Mouse (Mus musculus) neural tube, embryonic 13.5 days (tissue): ENCODE measurements at regions not wholly inside any gene's neighbourhood (a gene's known extent, or its start where the extent isn't known, plus 50 kb on each side); places are given as distances from the start of the nearest gene placed in this dataset.

Experiments used
- ATAC-seq: fragments of 200-750 bp; cut with Nextera tagmentation; 2 replicates; pipeline ENCODE4 v1.8.0; 2017; ENCODE audit warnings: low read depth, mild to moderate bottlenecking, moderate TSS enrichment, moderate library complexity
- H3K27ac ChIP-seq: fragments of 300-500 bp; sonication (generic); replicated peaks from 2 replicates; pipeline ENCODE4 v1.5.1; 2015; ENCODE audit warnings: moderate library complexity, mild to moderate bottlenecking, inconsistent platforms
- H3K27me3 ChIP-seq: fragments of 300-500 bp; sonication (generic); 2 replicates; pipeline ENCODE4 v1.6.1; 2015; ENCODE audit warnings: mild to moderate bottlenecking, inconsistent platforms
- H3K36me3 ChIP-seq: fragments of 300-500 bp; sonication (generic); 2 replicates; pipeline ENCODE4 v1.6.1; 2015; ENCODE audit warnings: mild to moderate bottlenecking, inconsistent platforms
- H3K4me1 ChIP-seq: fragments of 300-500 bp; sonication (generic); replicated peaks from 2 replicates; pipeline ENCODE4 v1.6.1; 2015; ENCODE audit warnings: inconsistent platforms
- H3K4me2 ChIP-seq: fragments of 300-500 bp; sonication (generic); 2 replicates; pipeline ENCODE4 v1.6.1; 2015; ENCODE audit warnings: inconsistent platforms, mild to moderate bottlenecking, moderate library complexity
- H3K4me3 ChIP-seq: fragments of 300-500 bp; sonication (generic); 2 replicates; pipeline ENCODE4 v1.5.1; 2015; ENCODE audit warnings: mild to moderate bottlenecking, inconsistent platforms
- H3K9ac ChIP-seq: fragments of 300-500 bp; sonication (generic); 2 replicates; pipeline ENCODE4 v1.6.1; 2015; ENCODE audit warnings: moderate library complexity, mild to moderate bottlenecking, inconsistent platforms
- H3K9me3 ChIP-seq: fragments of 300-500 bp; sonication (generic); 2 replicates; pipeline ENCODE4 v1.6.1; 2016; ENCODE audit warnings: inconsistent platforms
- WGBS: fragments of 180-500 bp; shearing (Covaris S2); methylation state at CpG from one replicate; pipeline ENCODE4 v1.1.7; 2015; 5-methylcytosine and 5-hydroxymethylcytosine counted together

DNA sequence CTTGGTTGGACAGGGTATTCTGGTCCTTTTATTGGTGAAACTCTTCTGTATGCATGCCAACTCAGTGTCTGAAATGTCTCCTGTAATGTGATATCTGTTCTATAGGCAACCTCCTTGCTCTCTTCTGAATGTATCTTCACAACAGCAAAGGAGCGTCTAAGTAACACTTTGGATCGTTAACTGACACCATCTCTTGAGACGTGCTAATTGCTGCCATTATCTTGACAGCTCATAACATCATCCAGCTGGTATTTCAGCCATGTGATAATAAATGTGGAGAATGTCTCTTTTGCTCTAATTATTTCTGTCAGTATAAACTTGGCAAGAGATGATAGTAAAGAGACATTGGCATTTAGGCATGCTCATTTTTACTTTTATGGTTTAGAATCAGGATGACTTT, 68.8 kb upstream of the Col8a1 start:
- ATAC-seq = no peak

DNA sequence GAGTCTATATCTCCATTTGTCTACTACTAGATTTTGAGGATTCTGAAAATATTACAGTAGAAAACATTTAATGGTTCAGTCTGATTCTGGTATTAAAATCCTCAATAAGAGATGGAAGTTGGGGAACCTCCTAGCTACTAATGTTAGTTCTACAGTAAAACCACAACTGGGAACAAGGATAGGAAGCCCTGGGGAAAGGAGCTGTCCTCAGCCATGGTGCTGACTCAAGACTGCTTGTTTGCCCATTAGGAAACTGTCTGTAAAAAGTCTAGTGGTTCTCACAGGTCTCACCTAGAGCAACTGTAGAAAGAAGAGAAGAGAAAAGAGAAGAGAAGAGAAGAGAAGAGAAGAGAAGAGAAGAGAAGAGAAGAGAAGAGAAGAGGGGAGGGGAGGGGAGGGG, 90.9 kb upstream of the Col8a1 start:
- Histone ChIP-seq H3K4me3 (no peak overlapping the region), H3K27ac (no peak overlapping the region), H3K27me3 (no peaks in the 10 kb centered on the region), H3K4me1 (no peaks in the 10 kb centered on the region), H3K36me3 (no peaks in the 10 kb centered on the region), H3K4me2 (no peak overlapping the region), H3K9me3 (no peaks in the 10 kb centered on the region), H3K9ac (no peak overlapping the region)
- ATAC-seq = no peak

More for the DNA sequence above, 68.8 kb upstream of the Col8a1 start:
- Histone ChIP-seq H3K4me1 (no peaks in the 10 kb centered on the region), H3K36me3 (no peaks in the 10 kb centered on the region), H3K9ac (no peak overlapping the region), H3K27me3 (no peaks in the 10 kb centered on the region), H3K27ac (no peak overlapping the region), H3K9me3 (no peaks in the 10 kb centered on the region), H3K4me2 (no peak overlapping the region), H3K4me3 (no peak overlapping the region)
- WGBS = 42% methylated on average over 3 of the region's 3 CpGs

DNA sequence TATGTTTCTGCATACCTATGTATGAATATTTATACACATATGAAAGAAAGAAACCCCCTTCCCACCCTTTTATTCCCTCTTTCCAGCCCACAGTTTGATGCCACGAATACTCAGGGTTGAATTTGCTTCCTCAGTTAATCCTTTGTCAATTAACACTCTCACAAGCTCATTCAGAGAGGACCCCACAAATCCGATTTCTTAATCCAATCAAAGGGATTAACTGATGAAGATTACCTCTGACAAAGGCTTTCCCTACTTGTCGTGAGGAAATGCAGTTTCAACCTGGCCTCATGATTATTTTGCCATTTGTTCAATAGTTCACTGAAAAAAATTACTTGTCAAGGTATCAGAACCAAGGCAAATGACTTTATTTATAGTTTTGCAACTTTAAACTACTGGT, 91.8 kb upstream of the Col8a1 start:
- ATAC-seq = no peak
- Histone ChIP-seq H3K36me3 (no peaks in the 10 kb centered on the region), H3K9me3 (no peaks in the 10 kb centered on the region), H3K27ac (no peak overlapping the region), H3K9ac (no peak overlapping the region), H3K4me1 (no peaks in the 10 kb centered on the region), H3K4me2 (no peak overlapping the region), H3K27me3 (no peaks in the 10 kb centered on the region), H3K4me3 (no peak overlapping the region)
- WGBS = 64% methylated on average over 3 of the region's 3 CpGs

DNA sequence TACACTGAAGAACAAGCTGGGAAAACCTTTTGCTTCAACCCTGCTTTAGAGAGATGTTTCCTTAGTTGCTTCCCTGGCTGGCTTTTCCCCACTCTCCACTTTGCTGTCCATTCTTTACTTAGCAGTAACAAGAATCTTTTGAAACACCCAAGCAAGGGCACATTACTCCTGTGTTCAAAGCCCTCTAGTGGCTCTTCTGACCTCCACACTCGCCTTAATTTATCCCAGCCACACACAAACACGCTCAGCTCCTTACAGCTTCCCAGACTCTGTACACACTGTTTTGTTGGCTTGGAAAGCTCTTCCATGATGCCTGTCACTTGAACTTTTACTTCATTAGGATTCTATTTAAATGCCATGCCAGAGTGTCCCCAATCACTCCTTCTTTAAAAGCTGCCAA, 97.3 kb upstream of the Col8a1 start:
- H3K9me3 ChIP-seq = no peaks in the 10 kb centered on the region
- H3K27ac ChIP-seq = no peak overlapping the region
- no peaks in the 10 kb centered on the region for H3K36me3 ChIP-seq
- 51% methylated on average over 2 of the region's 2 CpGs for WGBS
- ATAC-seq = no peak
- H3K4me3 ChIP-seq = no peak overlapping the region
- no peak overlapping the region for H3K9ac ChIP-seq
- H3K27me3 ChIP-seq = no peaks in the 10 kb centered on the region
- H3K4me2 ChIP-seq = no peak overlapping the region
- no peaks in the 10 kb centered on the region for H3K4me1 ChIP-seq

DNA sequence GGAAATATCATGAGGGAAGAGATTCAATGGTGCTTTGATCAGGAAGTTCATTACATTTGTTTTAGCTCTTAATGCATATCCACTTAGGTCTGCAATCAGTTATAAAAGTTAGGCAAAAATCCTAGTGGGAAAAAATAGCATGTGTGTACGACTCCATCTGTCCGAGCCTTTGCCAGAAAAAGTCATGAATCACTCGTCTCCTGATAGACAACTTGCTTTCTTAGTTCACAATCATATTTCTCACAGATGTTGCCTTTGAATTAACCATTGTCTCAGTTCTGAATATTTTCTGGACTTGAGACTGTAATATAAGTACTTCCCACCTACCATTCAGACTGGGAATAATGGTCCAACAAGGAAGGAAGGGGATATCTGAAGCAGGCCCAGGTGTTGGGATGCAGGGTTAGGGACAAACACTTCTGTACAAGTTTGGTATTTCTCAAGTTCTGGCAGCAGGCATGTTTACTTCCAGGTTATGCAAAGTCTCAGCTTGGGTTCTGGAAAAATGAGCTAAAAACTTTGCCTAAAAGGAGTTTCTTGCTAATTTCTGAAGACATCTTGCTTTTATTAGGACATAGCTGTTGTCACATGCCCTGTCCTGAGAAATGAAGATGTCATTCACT, 98.4 kb upstream of the Col8a1 start:
- Histone ChIP-seq H3K27me3 (no peaks in the 10 kb centered on the region), H3K27ac (no peak overlapping the region), H3K4me3 (no peak overlapping the region), H3K4me1 (peaks cover 3% of the 10 kb centered on the region), H3K9me3 (no peaks in the 10 kb centered on the region), H3K4me2 (no peak overlapping the region), H3K36me3 (no peaks in the 10 kb centered on the region), H3K9ac (no peak overlapping the region)
- 82% methylated on average over 3 of the region's 3 CpGs for WGBS
- no peak for ATAC-seq

DNA sequence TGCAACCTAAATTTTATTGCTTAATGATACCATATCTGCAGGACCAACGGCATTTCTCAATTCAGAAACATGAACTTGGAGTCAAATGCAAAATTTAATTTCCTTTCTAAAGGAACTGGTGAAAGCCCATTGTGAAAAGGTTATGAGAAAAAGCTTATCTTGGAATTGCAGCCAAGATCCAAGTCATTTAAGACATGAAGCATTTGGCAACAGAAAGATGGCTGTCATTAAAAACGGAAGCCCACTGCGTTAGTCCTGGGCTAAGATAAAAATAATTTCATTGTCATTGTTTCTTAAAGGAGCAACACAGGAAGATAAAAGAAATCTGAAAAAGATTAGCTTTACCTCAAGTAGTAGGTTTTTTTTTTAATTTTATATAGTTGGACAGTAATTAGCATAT, 99.2 kb upstream of the Col8a1 start:
- Histone ChIP-seq H3K4me2 (no peak overlapping the region), H3K36me3 (no peaks in the 10 kb centered on the region), H3K9ac (no peak overlapping the region), H3K27me3 (no peaks in the 10 kb centered on the region), H3K9me3 (no peaks in the 10 kb centered on the region), H3K4me1 (peaks cover 11% of the 10 kb centered on the region), H3K4me3 (no peak overlapping the region), H3K27ac (no peak overlapping the region)
- 88% methylated on average over 3 of the region's 3 CpGs for WGBS
- no peak for ATAC-seq

DNA sequence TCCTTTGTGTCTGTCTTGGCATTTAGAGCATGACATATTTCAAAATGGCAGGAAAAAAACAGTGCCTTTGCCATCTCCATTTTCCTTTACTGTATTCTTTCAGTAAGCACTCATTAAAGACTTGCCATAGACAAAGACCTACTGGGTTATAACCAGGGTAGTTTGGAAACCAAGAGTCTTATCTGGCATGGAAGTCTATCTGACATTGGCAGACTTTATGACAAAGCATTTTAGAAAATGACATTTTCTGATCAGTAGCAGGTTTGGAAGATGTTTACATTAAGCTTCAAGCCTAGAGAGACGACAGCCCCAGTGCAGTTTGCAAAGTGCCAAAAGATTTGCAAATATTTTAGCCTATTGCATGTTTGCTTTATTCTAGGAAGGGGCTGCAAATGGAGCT, 102.5 kb upstream of the Col8a1 start:
- Histone ChIP-seq H3K9ac (no peak overlapping the region), H3K4me1 (peaks cover 17% of the 10 kb centered on the region), H3K27me3 (no peaks in the 10 kb centered on the region), H3K4me3 (no peak overlapping the region), H3K36me3 (no peaks in the 10 kb centered on the region), H3K9me3 (no peaks in the 10 kb centered on the region), H3K27ac (no peak overlapping the region), H3K4me2 (no peak overlapping the region)
- 67% methylated on average over 1 of the region's 1 CpGs for WGBS
- no peak for ATAC-seq

DNA sequence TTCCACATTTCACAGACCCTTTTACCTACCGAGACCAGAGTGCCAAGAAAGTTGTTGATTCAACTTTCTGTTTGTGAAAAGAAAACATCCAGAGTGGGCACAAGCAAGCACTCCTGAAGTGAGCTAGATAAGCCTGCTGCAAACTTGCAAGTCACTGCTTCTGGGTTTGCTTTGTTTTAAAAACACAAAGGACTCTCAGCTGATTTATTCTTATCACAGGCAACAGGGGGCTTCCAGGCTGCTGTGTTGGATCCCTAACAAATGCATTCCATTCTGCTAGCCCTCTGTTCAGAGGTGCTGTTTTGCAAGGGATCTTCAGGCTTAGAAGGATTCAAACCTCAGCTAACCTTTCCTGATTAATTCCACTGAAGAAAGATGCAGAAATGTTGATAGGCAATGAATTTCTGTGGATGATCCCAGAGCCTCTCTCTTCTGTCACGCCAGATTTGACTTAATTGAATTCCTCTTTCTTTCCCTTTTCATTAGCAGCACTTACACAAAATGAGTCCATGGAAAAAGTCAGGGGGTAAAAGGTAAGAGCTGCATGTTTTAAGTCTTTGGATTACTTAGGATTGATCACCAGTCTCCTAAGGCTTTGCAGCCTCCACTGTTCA, 103.7 kb upstream of the Col8a1 start:
- no peak overlapping the region for H3K9ac ChIP-seq
- H3K4me3 ChIP-seq = no peak overlapping the region
- H3K36me3 ChIP-seq = no peaks in the 10 kb centered on the region
- no peaks in the 10 kb centered on the region for H3K9me3 ChIP-seq
- H3K27ac ChIP-seq = peak overlapping the region; percentile 14; the same call in 1 of the 2 replicates
- peaks cover 17% of the 10 kb centered on the region for H3K4me1 ChIP-seq
- WGBS = 11% methylated on average over 2 of the region's 2 CpGs
- peak; percentile 56 for ATAC-seq
- no peak overlapping the region for H3K4me2 ChIP-seq
- H3K27me3 ChIP-seq = no peaks in the 10 kb centered on the region

DNA sequence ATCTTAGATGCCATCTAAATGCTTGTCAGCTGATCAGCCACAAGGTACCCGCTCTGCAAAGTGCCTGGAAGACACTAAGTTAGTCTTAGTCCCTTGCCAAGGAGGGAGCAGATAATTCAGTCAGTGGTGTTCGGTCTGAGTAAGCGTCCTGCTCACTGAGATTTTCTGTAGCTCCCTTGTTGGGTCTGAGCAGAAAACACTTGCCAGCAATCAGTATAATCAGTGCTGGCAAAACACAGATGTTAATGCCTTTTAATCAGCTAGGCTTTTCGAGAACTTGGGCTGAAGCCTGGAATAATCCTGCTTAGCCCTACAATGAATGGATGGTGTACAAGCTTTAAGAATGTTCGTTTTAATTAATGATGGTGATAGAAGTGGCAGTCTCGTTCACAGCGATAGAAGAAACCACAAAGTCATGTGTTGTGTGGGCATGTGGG, 104.2 kb upstream of the Col8a1 start:
- H3K4me1 ChIP-seq = peaks cover 17% of the 10 kb centered on the region
- no peak overlapping the region for H3K4me2 ChIP-seq
- ATAC-seq = peak; percentile 74; the same call in 1 of the 2 replicates
- H3K36me3 ChIP-seq = no peaks in the 10 kb centered on the region
- H3K27me3 ChIP-seq = no peaks in the 10 kb centered on the region
- no peak overlapping the region for H3K9ac ChIP-seq
- H3K4me3 ChIP-seq = no peak overlapping the region
- H3K27ac ChIP-seq = peak overlapping the region; percentile 14; the same call in 1 of the 2 replicates
- H3K9me3 ChIP-seq = no peaks in the 10 kb centered on the region
- WGBS = 35% methylated on average over 7 of the region's 7 CpGs

DNA sequence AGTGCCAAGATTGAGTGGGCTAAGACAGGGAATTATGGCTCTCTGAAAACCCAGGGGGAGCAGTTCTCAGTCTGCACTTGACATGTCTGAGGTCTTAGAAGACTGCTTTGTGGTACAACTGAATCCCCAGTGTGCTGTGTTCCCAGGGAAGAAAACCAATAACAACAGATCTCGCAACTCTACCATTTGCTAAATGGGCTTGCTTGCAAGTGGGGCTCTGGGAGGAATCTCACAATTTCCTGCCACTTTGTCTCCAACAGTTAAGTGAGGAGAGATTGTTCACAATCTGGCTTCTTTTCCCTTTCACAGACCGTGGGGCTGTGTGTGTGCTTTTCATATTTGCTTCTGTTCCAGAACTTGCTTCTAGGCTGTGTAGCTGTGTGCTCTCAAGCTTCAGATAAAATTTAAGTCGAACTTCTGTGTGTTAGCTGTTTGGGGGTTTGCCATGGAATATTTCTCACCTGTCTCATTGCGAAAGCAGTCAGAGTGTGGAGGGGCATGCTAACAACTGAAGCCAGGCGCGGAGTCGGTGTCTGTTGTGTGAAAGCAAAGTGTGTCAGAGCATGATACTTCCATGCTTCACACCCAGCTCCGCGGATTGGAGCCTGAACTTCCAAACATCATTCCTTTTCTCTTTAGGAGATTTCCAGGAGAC, 108.8 kb upstream of the Col8a1 start:
- Histone ChIP-seq H3K9me3 (no peaks in the 10 kb centered on the region), H3K27ac (no peak overlapping the region), H3K4me3 (no peak overlapping the region), H3K36me3 (no peaks in the 10 kb centered on the region), H3K4me2 (no peak overlapping the region), H3K4me1 (peaks cover 11% of the 10 kb centered on the region), H3K9ac (no peak overlapping the region), H3K27me3 (no peaks in the 10 kb centered on the region)
- WGBS = 86% methylated on average over 9 of the region's 9 CpGs
- ATAC-seq = no peak

DNA sequence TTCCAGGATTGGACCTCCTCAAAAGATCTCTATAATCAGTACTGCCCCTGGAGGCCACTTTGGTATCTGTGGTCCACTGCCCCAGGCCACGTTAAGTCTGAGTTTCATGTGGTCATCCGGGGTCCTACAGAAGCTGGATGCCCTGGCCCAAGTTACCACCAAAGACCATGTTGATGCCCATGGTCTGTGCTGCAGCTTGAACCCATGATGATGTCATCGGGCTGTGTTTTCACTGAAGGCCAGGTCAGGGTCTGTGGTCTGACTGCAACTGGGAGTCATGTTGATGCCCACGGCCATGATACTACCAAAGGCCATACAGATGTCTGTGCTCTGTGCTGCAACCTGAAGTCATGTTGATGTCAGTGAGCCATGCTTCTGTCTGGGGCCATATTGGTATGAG, 122.3 kb upstream of the Col8a1 start:
- no peak overlapping the region for H3K4me3 ChIP-seq
- no peak overlapping the region for H3K9ac ChIP-seq
- H3K4me1 ChIP-seq = no peaks in the 10 kb centered on the region
- ATAC-seq = no peak
- H3K27ac ChIP-seq = no peak overlapping the region
- H3K27me3 ChIP-seq = no peaks in the 10 kb centered on the region
- H3K9me3 ChIP-seq = no peaks in the 10 kb centered on the region
- WGBS = 95% methylated on average over 4 of the region's 4 CpGs
- no peak overlapping the region for H3K4me2 ChIP-seq
- H3K36me3 ChIP-seq = no peaks in the 10 kb centered on the region

DNA sequence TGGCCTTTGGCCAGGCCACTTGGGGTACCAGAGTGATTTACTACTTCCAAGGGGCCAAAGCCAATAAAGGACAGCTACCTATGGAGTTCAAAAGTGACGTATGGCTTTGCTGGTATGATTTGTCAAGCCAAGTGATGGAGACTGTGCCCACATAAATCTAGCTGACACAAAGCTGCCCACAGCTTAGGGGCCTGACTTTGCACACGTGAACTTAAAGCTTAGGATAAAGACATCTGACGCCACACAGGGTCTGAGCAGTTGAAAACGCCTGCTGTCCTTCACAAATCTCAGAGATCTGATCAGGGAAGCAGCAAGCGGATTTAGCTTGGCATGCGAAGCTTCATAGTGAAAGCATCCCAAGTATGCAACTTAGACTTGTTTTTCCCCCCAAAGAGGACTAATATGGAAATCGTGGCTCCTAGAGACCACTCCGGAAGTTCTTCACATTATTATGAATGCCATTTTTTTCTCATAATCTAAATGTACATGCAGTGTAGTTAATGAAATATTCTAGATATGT, 127.1 kb upstream of the Col8a1 start:
- H3K4me1 ChIP-seq = no peaks in the 10 kb centered on the region
- no peak overlapping the region for H3K4me3 ChIP-seq
- H3K9ac ChIP-seq = no peak overlapping the region
- no peaks in the 10 kb centered on the region for H3K27me3 ChIP-seq
- no peak overlapping the region for H3K27ac ChIP-seq
- H3K4me2 ChIP-seq = no peak overlapping the region
- ATAC-seq = no peak
- WGBS = 67% methylated on average over 8 of the region's 8 CpGs
- no peaks in the 10 kb centered on the region for H3K9me3 ChIP-seq
- H3K36me3 ChIP-seq = no peaks in the 10 kb centered on the region
